27 mouse cellular contexts compared by ENCODE assay signal in genomic region chr10:80030736-80031135, GRCm38 (mm10). TPM values are rescaled to one million over a fixed set of nuclear protein-coding genes. Genes with fewer than 3 reads are reported as not detected.
DNase-seq lines count a peak whose midpoint lies in the region; ATAC-seq and TF ChIP-seq lines count a peak whose summit lies in the region.
"Had no signal": no experiment of that assay in that cellular context is flagged by ENCODE, and none has a peak within 500 bp of the region (broad histone marks: within the 10 kb centered on the region; RNA-seq: fewer than 3 reads in every experiment).

No protein-coding gene starts in this region.

- H3K4me3 ChIP-seq in forebrain, embryonic 13.5 days: no peak overlapping the region
- H3K4me3 ChIP-seq in forebrain, postnatal 0 days (ENCODE audit: low read depth, low read length): no peak overlapping the region
- H3K4me3 ChIP-seq in hindbrain, embryonic 11.5 days (ENCODE audit: low read depth, low read length): no peak overlapping the region
- no peak overlapping the region for H3K4me3 ChIP-seq in hindbrain, postnatal 0 days (ENCODE audit: low read length)
- no peak overlapping the region for H3K4me3 ChIP-seq in CH12.LX (replicated peaks in 1 of 3; ENCODE audit: low read depth in 2 of 3, low read length in 2 of 3, poor library complexity in 1 of 3)
- H3K4me3 ChIP-seq in embryonic facial prominence, embryonic 14.5 days (ENCODE audit: low read depth, low read length): no peak overlapping the region
- no peak overlapping the region for H3K4me3 ChIP-seq in intestine, postnatal 0 days (ENCODE audit: low read depth, low read length)
- H3K4me3 ChIP-seq: hindbrain, embryonic 15.5 days; intestine, embryonic 15.5 days; lung, embryonic 15.5 days; midbrain, embryonic 12.5 days had no signal

- H3K36me3 ChIP-seq in forebrain, embryonic 13.5 days (ENCODE audit: poor library complexity, severe bottlenecking): peaks cover 14% of the 10 kb centered on the region
- H3K36me3 ChIP-seq in forebrain, postnatal 0 days (ENCODE audit: insufficient read depth): peaks cover 10% of the 10 kb centered on the region
- H3K36me3 ChIP-seq in hindbrain, embryonic 11.5 days (ENCODE audit: control insufficient read depth, insufficient read depth, low read length): peaks cover 6% of the 10 kb centered on the region; the same call in 1 of the 2 replicates
- H3K36me3 ChIP-seq in hindbrain, postnatal 0 days (ENCODE audit: insufficient read depth, low read length): peaks cover 10% of the 10 kb centered on the region; the same call in 1 of the 2 replicates
- H3K36me3 ChIP-seq in CH12.LX (replicated peaks in 1 of 2; ENCODE audit: control insufficient read depth in 1 of 2, insufficient read depth in 1 of 2, low read length in 1 of 2): peaks cover 60 to 79% of the 10 kb centered on the region in 2 experiments
- H3K36me3 ChIP-seq in embryonic facial prominence, embryonic 14.5 days (ENCODE audit: control insufficient read depth, insufficient read depth, low read length): peaks cover 14% of the 10 kb centered on the region
- H3K36me3 ChIP-seq in intestine, postnatal 0 days (ENCODE audit: control insufficient read depth, insufficient read depth): peaks cover 7% of the 10 kb centered on the region

- no peak for TF ChIP-seq POLR2A in CH12.LX (IDR thresholded peaks at IDR 0.05; ENCODE audit: low read depth, low read length)

- DNase-seq in forebrain, postnatal 0 days: no peak
- DNase-seq in hindbrain, embryonic 11.5 days (ENCODE audit: low spot score): no peak
- DNase-seq in hindbrain, postnatal 0 days (ENCODE audit: low spot score): no peak
- DNase-seq in CH12.LX (ENCODE audit: extremely low read depth): no peak
- no peak for DNase-seq in embryonic facial prominence, embryonic 14.5 days (ENCODE audit: low spot score)
- no peak for DNase-seq in right cerebral cortex, adult 2 months (ENCODE audit: low spot score in 2 of 2)
- DNase-seq: adrenal gland, adult 2 months; adrenal gland, postnatal 36 days; cerebellum, adult 2 months; cerebellum, postnatal 14 days; gastrocnemius, postnatal 10 days; heart, postnatal 14 days; kidney, adult 8-10 months; kidney, postnatal 4 days; layer of hippocampus, postnatal 36 days; left cerebral cortex, postnatal 4 days; right cerebral cortex, postnatal 14 days; thymus, postnatal 14 days had no signal

- in situ Hi-C loops in CH12.LX (cut with MboI; ENCODE audit: low pct_ligation_motif_present, low pct_unique_long_range_greater_than_20kb, low sequenced_read_pairs): no loop called here

- no peak for TF ChIP-seq CTCF in forebrain, postnatal 0 days (IDR thresholded peaks at IDR 0.05; ENCODE audit: low read depth)
- no peak for TF ChIP-seq CTCF in hindbrain, postnatal 0 days (IDR thresholded peaks at IDR 0.05; ENCODE audit: low read depth)
- TF ChIP-seq CTCF in CH12.LX (conservative IDR thresholded peaks at IDR 0.05 in 1 of 2, IDR thresholded peaks at IDR 0.05 in 1 of 2; ENCODE audit: low read depth in 2 of 2, low read length in 2 of 2): no peak
- no peak for TF ChIP-seq CTCF in intestine, postnatal 0 days (IDR thresholded peaks at IDR 0.05; ENCODE audit: low read depth)

- H3K79me2 ChIP-seq in CH12.LX (replicated peaks; ENCODE audit: control insufficient read depth, extremely low read depth, insufficient read depth, poor library complexity, severe bottlenecking): no peaks in the 10 kb centered on the region

- TF ChIP-seq EP300 in CH12.LX (IDR thresholded peaks at IDR 0.05; ENCODE audit: low read length): no peak

- dilution Hi-C loops in CH12.LX (cut with MboI; ENCODE audit: extremely low pct_ligation_motif_present, extremely low pct_unique_long_range_greater_than_20kb, low sequenced_read_pairs): no loop called here

- H3K4me2 ChIP-seq in forebrain, embryonic 13.5 days: no peak overlapping the region
- H3K4me2 ChIP-seq in forebrain, postnatal 0 days (ENCODE audit: low read depth): no peak overlapping the region
- no peak overlapping the region for H3K4me2 ChIP-seq in hindbrain, embryonic 11.5 days (replicated peaks; ENCODE audit: low read depth, low read length)
- no peak overlapping the region for H3K4me2 ChIP-seq in hindbrain, postnatal 0 days (ENCODE audit: low read depth, low read length)
- H3K4me2 ChIP-seq in CH12.LX (ENCODE audit: insufficient read depth, low read depth, poor library complexity, severe bottlenecking): no peak overlapping the region
- no peak overlapping the region for H3K4me2 ChIP-seq in embryonic facial prominence, embryonic 14.5 days (ENCODE audit: low read depth, low read length)
- H3K4me2 ChIP-seq in intestine, postnatal 0 days (replicated peaks; ENCODE audit: low read depth): no peak overlapping the region
- H3K4me2 ChIP-seq: hindbrain, embryonic 15.5 days; intestine, embryonic 15.5 days; lung, embryonic 15.5 days; midbrain, embryonic 12.5 days had no signal

- ATAC-seq in forebrain, embryonic 13.5 days: no peak
- ATAC-seq in forebrain, postnatal 0 days: no peak
- ATAC-seq in hindbrain, embryonic 11.5 days (ENCODE audit: low FRiP score): no peak
- ATAC-seq in hindbrain, postnatal 0 days: no peak
- ATAC-seq in embryonic facial prominence, embryonic 14.5 days (ENCODE audit: low read depth): no peak
- no peak for ATAC-seq in intestine, postnatal 0 days
- ATAC-seq: activated CD4-positive, CD25-positive, alpha-beta regulatory T cell, adult 4 months; CD4-positive, CD25-positive, alpha-beta regulatory T cell, adult 4 months; intestine, embryonic 15.5 days had no signal

- TF ChIP-seq RAD21 in CH12.LX (IDR thresholded peaks at IDR 0.05; ENCODE audit: low read depth, low read length): no peak

- 85% methylated on average over 17 of the region's 17 CpGs for WGBS in forebrain, embryonic 13.5 days
- WGBS in forebrain, postnatal 0 days: 87% methylated on average over 17 of the region's 17 CpGs
- 91% methylated on average over 17 of the region's 17 CpGs for WGBS in hindbrain, embryonic 11.5 days
- 84% methylated on average over 17 of the region's 17 CpGs for WGBS in hindbrain, postnatal 0 days
- WGBS in embryonic facial prominence, embryonic 14.5 days: 77% methylated on average over 17 of the region's 17 CpGs
- WGBS in intestine, postnatal 0 days: 85% methylated on average over 17 of the region's 17 CpGs

- no peaks in the 10 kb centered on the region for H3K9me3 ChIP-seq in forebrain, embryonic 13.5 days (replicated peaks)
- no peaks in the 10 kb centered on the region for H3K9me3 ChIP-seq in forebrain, postnatal 0 days (ENCODE audit: low read length)
- H3K9me3 ChIP-seq in hindbrain, embryonic 11.5 days (ENCODE audit: control insufficient read depth, low read length): no peaks in the 10 kb centered on the region
- no peaks in the 10 kb centered on the region for H3K9me3 ChIP-seq in hindbrain, postnatal 0 days (ENCODE audit: low read length)
- no peaks in the 10 kb centered on the region for H3K9me3 ChIP-seq in CH12.LX (replicated peaks; ENCODE audit: low read length)
- H3K9me3 ChIP-seq in embryonic facial prominence, embryonic 14.5 days (ENCODE audit: control insufficient read depth, low read length): no peaks in the 10 kb centered on the region
- no peaks in the 10 kb centered on the region for H3K9me3 ChIP-seq in intestine, postnatal 0 days (ENCODE audit: control insufficient read depth)
- H3K9me3 ChIP-seq: hindbrain, embryonic 15.5 days; intestine, embryonic 15.5 days; lung, embryonic 15.5 days; midbrain, embryonic 12.5 days had no signal

- no peaks in the 10 kb centered on the region for H3K4me1 ChIP-seq in forebrain, embryonic 13.5 days
- no peaks in the 10 kb centered on the region for H3K4me1 ChIP-seq in forebrain, postnatal 0 days (ENCODE audit: insufficient read depth)
- no peaks in the 10 kb centered on the region for H3K4me1 ChIP-seq in hindbrain, embryonic 11.5 days (replicated peaks; ENCODE audit: control insufficient read depth, insufficient read depth, low read length)
- no peaks in the 10 kb centered on the region for H3K4me1 ChIP-seq in hindbrain, postnatal 0 days (ENCODE audit: insufficient read depth, low read length)
- peaks cover 35 to 65% of the 10 kb centered on the region in 2 experiments for H3K4me1 ChIP-seq in CH12.LX (ENCODE audit: control insufficient read depth in 1 of 2, insufficient read depth in 2 of 2)
- H3K4me1 ChIP-seq in embryonic facial prominence, embryonic 14.5 days (ENCODE audit: control insufficient read depth, insufficient read depth, low read length): 0 out of 2 replicates have a peak, but pooled peaks cover 7% of the 10 kb centered on the region
- H3K4me1 ChIP-seq in intestine, postnatal 0 days (replicated peaks; ENCODE audit: control insufficient read depth, insufficient read depth, low read length): peaks cover 6% of the 10 kb centered on the region; the same call in 1 of the 2 replicates
- H3K4me1 ChIP-seq: hindbrain, embryonic 15.5 days; midbrain, embryonic 12.5 days had no signal

- no peaks in the 10 kb centered on the region for H3K27me3 ChIP-seq in forebrain, embryonic 13.5 days
- H3K27me3 ChIP-seq in forebrain, postnatal 0 days (ENCODE audit: insufficient read depth, low read length): no peaks in the 10 kb centered on the region
- H3K27me3 ChIP-seq in hindbrain, embryonic 11.5 days (ENCODE audit: control insufficient read depth, insufficient read depth, low read length): no peaks in the 10 kb centered on the region
- no peaks in the 10 kb centered on the region for H3K27me3 ChIP-seq in hindbrain, postnatal 0 days (ENCODE audit: insufficient read depth, low read length)
- H3K27me3 ChIP-seq in CH12.LX (replicated peaks): no peaks in the 10 kb centered on the region
- H3K27me3 ChIP-seq in embryonic facial prominence, embryonic 14.5 days (replicated peaks; ENCODE audit: control insufficient read depth, insufficient read depth, low read length): no peaks in the 10 kb centered on the region
- H3K27me3 ChIP-seq in intestine, postnatal 0 days (replicated peaks; ENCODE audit: control insufficient read depth, insufficient read depth, low read length): no peaks in the 10 kb centered on the region
- H3K27me3 ChIP-seq: hindbrain, embryonic 15.5 days; intestine, embryonic 15.5 days; lung, embryonic 15.5 days; midbrain, embryonic 12.5 days had no signal

- 0 out of 2 replicates have a peak overlapping the region, but pooled peaks have one; percentile 12 for H3K9ac ChIP-seq in forebrain, embryonic 13.5 days
- H3K9ac ChIP-seq in forebrain, postnatal 0 days: no peak overlapping the region
- H3K9ac ChIP-seq in hindbrain, embryonic 11.5 days (ENCODE audit: low read depth, low read length): peak overlapping the region; percentile 31; the same call in 1 of the 2 replicates
- H3K9ac ChIP-seq in hindbrain, postnatal 0 days (replicated peaks; ENCODE audit: low read length): no peak overlapping the region
- H3K9ac ChIP-seq in CH12.LX (ENCODE audit: insufficient read depth, low read depth): no peak overlapping the region
- peak overlapping the region; percentile 14; the same call in 1 of the 2 replicates for H3K9ac ChIP-seq in embryonic facial prominence, embryonic 14.5 days (ENCODE audit: low read depth, low read length)
- no peak overlapping the region for H3K9ac ChIP-seq in intestine, postnatal 0 days (ENCODE audit: low read depth, low read length)
- H3K9ac ChIP-seq: hindbrain, embryonic 15.5 days; intestine, embryonic 15.5 days; lung, embryonic 15.5 days; midbrain, embryonic 12.5 days had no signal

- no peak overlapping the region for H3K27ac ChIP-seq in forebrain, embryonic 13.5 days
- no peak overlapping the region for H3K27ac ChIP-seq in forebrain, postnatal 0 days (ENCODE audit: low read depth, low read length)
- no peak overlapping the region for H3K27ac ChIP-seq in hindbrain, embryonic 11.5 days (ENCODE audit: low read depth, low read length)
- H3K27ac ChIP-seq in hindbrain, postnatal 0 days: no peak overlapping the region
- peak overlapping the region; percentile 30; the same call in 1 of the 2 replicates for H3K27ac ChIP-seq in CH12.LX (ENCODE audit: insufficient read depth, low read depth)
- H3K27ac ChIP-seq in embryonic facial prominence, embryonic 14.5 days (replicated peaks; ENCODE audit: low read depth, low read length): no peak overlapping the region
- H3K27ac ChIP-seq in intestine, postnatal 0 days (ENCODE audit: low read depth, low read length): no peak overlapping the region
- H3K27ac ChIP-seq: hindbrain, embryonic 15.5 days; intestine, embryonic 15.5 days; kidney, postnatal 0 days; lung, embryonic 15.5 days; midbrain, embryonic 12.5 days had no signal

RNA-seq across cellular contexts. Expression of gene Polr2e, which starts 8.9 kb away (rescaled TPM):
- polyA plus RNA-seq in forebrain, embryonic 13.5 days (2015; fragmentation: Nextera tagmentation; extraction: Ambion mirVana): 193 and 199 TPM in 2 replicates
- total RNA-seq in forebrain, postnatal 0 days (2014; rRNA removed): 104 and 129 TPM in 2 replicates
- 168 and 184 TPM in 2 replicates for polyA plus RNA-seq in forebrain, postnatal 0 days (2015; fragmentation: Nextera tagmentation; extraction: Ambion mirVana)
- polyA plus RNA-seq in hindbrain, embryonic 11.5 days (2014; fragmentation: Nextera tagmentation; extraction: Ambion mirVana): 215 and 222 TPM in 2 replicates
- 93.3 and 100 TPM in 2 replicates for total RNA-seq in hindbrain, postnatal 0 days (2014; rRNA removed)
- polyA plus RNA-seq in hindbrain, postnatal 0 days (2015; fragmentation: Nextera tagmentation; extraction: Ambion mirVana): 143 TPM in 2 replicates
- total RNA-seq in CH12.LX (2012; rRNA removed) (127 and 132 TPM in 2 replicates), CH12.LX (2014; rRNA removed) (98.3 and 105 TPM in 2 replicates)
- 194 and 227 TPM in 2 replicates for polyA plus RNA-seq in CH12.LX (2012; ENCODE audit: insufficient read length, low read depth)
- polyA plus RNA-seq in embryonic facial prominence, embryonic 14.5 days (2014; fragmentation: Nextera tagmentation; extraction: Ambion mirVana): 207 and 227 TPM in 2 replicates
- polyA plus RNA-seq in intestine, postnatal 0 days (2015; fragmentation: Nextera tagmentation; extraction: Ambion mirVana): 90.0 and 98.5 TPM in 2 replicates

RNA-seq across cellular contexts. Expression of gene Arhgap45, which starts 14.3 kb away (rescaled TPM):
- 1.2 and 1.3 TPM in 2 replicates for polyA plus RNA-seq in forebrain, embryonic 13.5 days (2015; fragmentation: Nextera tagmentation; extraction: Ambion mirVana)
- 2.3 and 2.4 TPM in 2 replicates for total RNA-seq in forebrain, postnatal 0 days (2014; rRNA removed)
- polyA plus RNA-seq in forebrain, postnatal 0 days (2015; fragmentation: Nextera tagmentation; extraction: Ambion mirVana): 1.2 and 1.7 TPM in 2 replicates
- 4.1 and 4.3 TPM in 2 replicates for polyA plus RNA-seq in hindbrain, embryonic 11.5 days (2014; fragmentation: Nextera tagmentation; extraction: Ambion mirVana)
- total RNA-seq in hindbrain, postnatal 0 days (2014; rRNA removed): 2.9 and 3.3 TPM in 2 replicates
- polyA plus RNA-seq in hindbrain, postnatal 0 days (2015; fragmentation: Nextera tagmentation; extraction: Ambion mirVana): 1.7 and 1.8 TPM in 2 replicates
- total RNA-seq in CH12.LX (2012; rRNA removed): 23.4 and 25.9 TPM in 2 replicates
- 10.3 and 11.8 TPM in 2 replicates for total RNA-seq in CH12.LX (2014; rRNA removed)
- 20.2 and 21.2 TPM in 2 replicates for polyA plus RNA-seq in CH12.LX (2012; ENCODE audit: insufficient read length, low read depth)
- 4.4 and 6.4 TPM in 2 replicates for polyA plus RNA-seq in embryonic facial prominence, embryonic 14.5 days (2014; fragmentation: Nextera tagmentation; extraction: Ambion mirVana)
- 1.2 and 1.3 TPM in 2 replicates for polyA plus RNA-seq in intestine, postnatal 0 days (2015; fragmentation: Nextera tagmentation; extraction: Ambion mirVana)

RNA-seq across cellular contexts. Expression of gene Gpx4, which starts 16.2 kb away (rescaled TPM):
- polyA plus RNA-seq in forebrain, embryonic 13.5 days (2015; fragmentation: Nextera tagmentation; extraction: Ambion mirVana): 487 and 489 TPM in 2 replicates
- 401 and 478 TPM in 2 replicates for total RNA-seq in forebrain, postnatal 0 days (2014; rRNA removed)
- 644 and 800 TPM in 2 replicates for polyA plus RNA-seq in forebrain, postnatal 0 days (2015; fragmentation: Nextera tagmentation; extraction: Ambion mirVana)
- 543 and 552 TPM in 2 replicates for polyA plus RNA-seq in hindbrain, embryonic 11.5 days (2014; fragmentation: Nextera tagmentation; extraction: Ambion mirVana)
- total RNA-seq in hindbrain, postnatal 0 days (2014; rRNA removed): 373 and 379 TPM in 2 replicates
- polyA plus RNA-seq in hindbrain, postnatal 0 days (2015; fragmentation: Nextera tagmentation; extraction: Ambion mirVana): 757 and 762 TPM in 2 replicates
- total RNA-seq in CH12.LX (2012; rRNA removed) (368 and 459 TPM in 2 replicates), CH12.LX (2014; rRNA removed) (352 and 386 TPM in 2 replicates)
- polyA plus RNA-seq in CH12.LX (2012; ENCODE audit: insufficient read length, low read depth): 332 and 353 TPM in 2 replicates
- 505 and 517 TPM in 2 replicates for polyA plus RNA-seq in embryonic facial prominence, embryonic 14.5 days (2014; fragmentation: Nextera tagmentation; extraction: Ambion mirVana)
- 1,519 and 1,523 TPM in 2 replicates for polyA plus RNA-seq in intestine, postnatal 0 days (2015; fragmentation: Nextera tagmentation; extraction: Ambion mirVana)

RNA-seq across cellular contexts. Expression of gene Abca7, which starts 34.4 kb away (rescaled TPM):
- 3.1 and 3.9 TPM in 2 replicates for polyA plus RNA-seq in forebrain, embryonic 13.5 days (2015; fragmentation: Nextera tagmentation; extraction: Ambion mirVana)
- total RNA-seq in forebrain, postnatal 0 days (2014; rRNA removed): 6.1 and 6.2 TPM in 2 replicates
- polyA plus RNA-seq in forebrain, postnatal 0 days (2015; fragmentation: Nextera tagmentation; extraction: Ambion mirVana): 1.1 TPM in 2 replicates
- 2.6 TPM in 2 replicates for polyA plus RNA-seq in hindbrain, embryonic 11.5 days (2014; fragmentation: Nextera tagmentation; extraction: Ambion mirVana)
- total RNA-seq in hindbrain, postnatal 0 days (2014; rRNA removed): 11.6 and 19.1 TPM in 2 replicates
- 2.3 and 2.4 TPM in 2 replicates for polyA plus RNA-seq in hindbrain, postnatal 0 days (2015; fragmentation: Nextera tagmentation; extraction: Ambion mirVana)
- total RNA-seq in CH12.LX (2012; rRNA removed) (6.8 and 7.0 TPM in 2 replicates), CH12.LX (2014; rRNA removed) (2.3 TPM in 2 replicates)
- 5.4 and 6.1 TPM in 2 replicates for polyA plus RNA-seq in CH12.LX (2012; ENCODE audit: insufficient read length, low read depth)
- polyA plus RNA-seq in embryonic facial prominence, embryonic 14.5 days (2014; fragmentation: Nextera tagmentation; extraction: Ambion mirVana): 2.5 and 2.8 TPM in 2 replicates
- 2.2 and 2.5 TPM in 2 replicates for polyA plus RNA-seq in intestine, postnatal 0 days (2015; fragmentation: Nextera tagmentation; extraction: Ambion mirVana)

RNA-seq across cellular contexts. Expression of gene Cnn2, which starts 42.4 kb away (rescaled TPM):
- 30.0 and 32.2 TPM in 2 replicates for polyA plus RNA-seq in forebrain, embryonic 13.5 days (2015; fragmentation: Nextera tagmentation; extraction: Ambion mirVana)
- total RNA-seq in forebrain, postnatal 0 days (2014; rRNA removed): 19.5 and 28.2 TPM in 2 replicates
- 15.7 and 17.0 TPM in 2 replicates for polyA plus RNA-seq in forebrain, postnatal 0 days (2015; fragmentation: Nextera tagmentation; extraction: Ambion mirVana)
- polyA plus RNA-seq in hindbrain, embryonic 11.5 days (2014; fragmentation: Nextera tagmentation; extraction: Ambion mirVana): 180 and 221 TPM in 2 replicates
- 17.2 and 17.9 TPM in 2 replicates for total RNA-seq in hindbrain, postnatal 0 days (2014; rRNA removed)
- polyA plus RNA-seq in hindbrain, postnatal 0 days (2015; fragmentation: Nextera tagmentation; extraction: Ambion mirVana): 15.0 and 16.4 TPM in 2 replicates
- total RNA-seq in CH12.LX (2012; rRNA removed): 26.3 and 26.9 TPM in 2 replicates
- 46.3 and 49.0 TPM in 2 replicates for total RNA-seq in CH12.LX (2014; rRNA removed)
- 52.6 and 62.7 TPM in 2 replicates for polyA plus RNA-seq in CH12.LX (2012; ENCODE audit: insufficient read length, low read depth)
- polyA plus RNA-seq in embryonic facial prominence, embryonic 14.5 days (2014; fragmentation: Nextera tagmentation; extraction: Ambion mirVana): 293 and 304 TPM in 2 replicates
- 109 and 117 TPM in 2 replicates for polyA plus RNA-seq in intestine, postnatal 0 days (2015; fragmentation: Nextera tagmentation; extraction: Ambion mirVana)

Comparison
In these comparisons a context has a peak if more than half of its experiments do, and no peak if none do; other contexts are left out.
1. H3K9ac ChIP-seq: peak in forebrain, embryonic 13.5 days (single experiment), hindbrain, embryonic 11.5 days (single experiment) and embryonic facial prominence, embryonic 14.5 days (single experiment); none in forebrain, postnatal 0 days (single experiment), hindbrain, postnatal 0 days (single experiment), CH12.LX (single experiment) and intestine, postnatal 0 days (single experiment).